Mouse (Mus musculus) gastrocnemius, adult 18-20 months (tissue): ENCODE data around the gene Cst3. TPM values are rescaled to one million over a fixed set of nuclear protein-coding genes. Genes with fewer than 3 reads are reported as not detected.

ENCODE experiments used
- DNase-seq: peaks from one replicate; pipeline ENCODE4 v3.0.0; 2021; ENCODE audit warnings: low spot score
- long read RNA-seq, 2 experiments: library from polyadenylated mRNA; stranded (forward); transcript quantifications; one replicate each; pipeline ENCODE4 v2.0.0; 2021
- total RNA-seq, 2 experiments: library from RNA; stranded (reverse); gene quantifications; 2 replicates each; pipeline ENCODE4 v1.2.3; 2021

Cst3 gene
- 100 to 1,000 TPM; 596 to 649 TPM for total RNA-seq
- long read RNA-seq, experiment 1, transcript Cst3-201 (3 exons, 860 nt) = major isoform, 498 of 509 reads
- long read RNA-seq, experiment 1, partial matches to known transcripts = 1 of 509 reads
- long read RNA-seq, experiment 1, other reads (novel, unspliced or antisense) = 10 of 509 reads
- long read RNA-seq, experiment 2, transcript Cst3-201 (3 exons, 860 nt) = major isoform, 383 of 401 reads
- long read RNA-seq, experiment 2, partial matches to known transcripts = 16 of 401 reads
- long read RNA-seq, experiment 2, other reads (novel, unspliced or antisense) = 2 of 401 reads

GRCm38 (mm10) chr2:148875335-148875811 is at the start of gene Cst3:
Cst3 (minus strand) TSS chr2:148875692.
- DNase-seq = peak; percentile 98

- peak; percentile 65 for DNase-seq
Observed at GRCm38 (mm10) chr2:148902286-148902685, 26.8 kb upstream of the Cst3 start.

- no peak for DNase-seq
Observed at GRCm38 (mm10) chr2:148900305-148900704, 24.8 kb upstream of the Cst3 start.

GRCm38 (mm10) chr2:148896219-148896618 is 20.7 kb upstream of the Cst3 start:
- DNase-seq = no peak

- DNase-seq = no peak
Observed at GRCm38 (mm10) chr2:148893107-148893506, 17.6 kb upstream of the Cst3 start.

GRCm38 (mm10) chr2:148890021-148890851 is 14.7 kb upstream of the Cst3 start:
- DNase-seq = peak; percentile 47

GRCm38 (mm10) chr2:148889331-148890010 is 14.0 kb upstream of the Cst3 start:
- no peak for DNase-seq

GRCm38 (mm10) chr2:148888872-148889271 is 13.4 kb upstream of the Cst3 start:
- DNase-seq = no peak

- DNase-seq = peak; percentile 36
Observed at GRCm38 (mm10) chr2:148884738-148885137, 9.2 kb upstream of the Cst3 start.

- DNase-seq = peak; percentile 56
Observed at GRCm38 (mm10) chr2:148879199-148879598, 3.7 kb upstream of the Cst3 start.

GRCm38 (mm10) chr2:148878641-148879130 is 3.2 kb upstream of the Cst3 start:
- DNase-seq = no peak

GRCm38 (mm10) chr2:148877016-148877770 is 1.7 kb upstream of the Cst3 start:
- peak; percentile 81 for DNase-seq

- no peak for DNase-seq
Observed at GRCm38 (mm10) chr2:148874617-148875334, 716 bp downstream of the Cst3 start.

- no peak for DNase-seq
Observed at GRCm38 (mm10) chr2:148874224-148874616, 1.3 kb downstream of the Cst3 start.

GRCm38 (mm10) chr2:148872860-148873259 is 2.6 kb downstream of the Cst3 start:
- no peak for DNase-seq

GRCm38 (mm10) chr2:148870526-148870925 is 5.0 kb downstream of the Cst3 start:
- DNase-seq = no peak

GRCm38 (mm10) chr2:148868959-148869358 is 6.5 kb downstream of the Cst3 start:
- no peak for DNase-seq

- DNase-seq = peak; percentile 54
Observed at GRCm38 (mm10) chr2:148864966-148865365, 10.5 kb downstream of the Cst3 start, which contains the start of gene 9230104L09Rik. 9230104L09Rik (minus strand) TSS chr2:148865038.

GRCm38 (mm10) chr2:148861693-148862092 is 13.8 kb downstream of the Cst3 start:
- DNase-seq = peak; percentile 52

- DNase-seq = no peak
Observed at GRCm38 (mm10) chr2:148860993-148861392, 14.5 kb downstream of the Cst3 start.
